17 mouse cellular contexts compared by ENCODE assay signal in genomic region chr2:178553736-178554135, GRCm38 (mm10).
"Had no signal": no experiment of that assay in that cellular context is flagged by ENCODE, and none has a peak within 500 bp of the region (broad histone marks: within the 10 kb centered on the region; RNA-seq: fewer than 3 reads in every experiment).

No protein-coding gene starts in this region.

- H3K27me3 ChIP-seq: liver, embryonic 12.5 days; midbrain, embryonic 12.5 days; neural tube, embryonic 13.5 days; neural tube, embryonic 15.5 days had no signal

- H3K4me3 ChIP-seq: liver, embryonic 12.5 days; midbrain, embryonic 10.5 days; midbrain, embryonic 12.5 days; myocyte; neural tube, embryonic 13.5 days; neural tube, embryonic 15.5 days had no signal

- H3K4me1 ChIP-seq: liver, embryonic 12.5 days had no signal

- H3K27ac ChIP-seq: liver, embryonic 12.5 days; liver, embryonic 14.5 days; midbrain, embryonic 10.5 days; midbrain, embryonic 12.5 days; neural tube, embryonic 13.5 days; neural tube, embryonic 15.5 days had no signal

- DNase-seq: lung, adult 18-20 months; lung, embryonic 14.5 days; lung, postnatal 10 days; lung, postnatal 4 days; midbrain, embryonic 14.5 days; right cerebral cortex, postnatal 14 days; thymus, adult 18-20 months; thymus, postnatal 14 days; thymus, postnatal 36 days had no signal

- H3K36me3 ChIP-seq: liver, embryonic 12.5 days; midbrain, embryonic 10.5 days; midbrain, embryonic 12.5 days; neural tube, embryonic 13.5 days; neural tube, embryonic 15.5 days had no signal

- ATAC-seq: liver, embryonic 12.5 days; midbrain, embryonic 16.5 days had no signal

- H3K9ac ChIP-seq: liver, embryonic 12.5 days; liver, embryonic 14.5 days; lung, embryonic 14.5 days; midbrain, embryonic 12.5 days; neural tube, embryonic 13.5 days; neural tube, embryonic 15.5 days had no signal

- H3K9me3 ChIP-seq: liver, embryonic 12.5 days; midbrain, embryonic 10.5 days; midbrain, embryonic 12.5 days; neural tube, embryonic 13.5 days; neural tube, embryonic 15.5 days had no signal
